Mouse (Mus musculus) CH12.LX (cell line): ENCODE measurements around the gene Orai1. TPM values are rescaled to one million over a fixed set of nuclear protein-coding genes. Genes with fewer than 3 reads are reported as not detected.

Source experiments
- DNase-seq: peaks from one replicate; pipeline ENCODE4 v3.0.0-alpha.2; 2013; ENCODE audit errors: extremely low read depth
- H3K27ac ChIP-seq: 2 replicates; pipeline ENCODE4 v1.5.1; 2012; ENCODE audit warnings: low read depth, mild to moderate bottlenecking, control low read depth, moderate library complexity; ENCODE audit not compliant: insufficient read depth
- H3K27me3 ChIP-seq: replicated peaks from 2 replicates; pipeline ENCODE3; 2012; ENCODE audit warnings: inconsistent platforms
- H3K36me3 ChIP-seq, 2 experiments: replicated peaks in 1 of 2; 2 replicates each; pipeline versions ENCODE3 to v1.6.1; 2012; ENCODE audit warnings: inconsistent platforms in 1 of 2, low read length in 1 of 2, mild to moderate bottlenecking in 1 of 2, mixed read lengths in 1 of 2, moderate library complexity in 1 of 2; ENCODE audit not compliant: control insufficient read depth in 1 of 2, insufficient read depth in 1 of 2
- H3K4me1 ChIP-seq, 2 experiments: 2 replicates each; pipeline ENCODE4 v1.6.1; 2012; ENCODE audit warnings: inconsistent platforms in 1 of 2, moderate library complexity in 1 of 2; ENCODE audit not compliant: insufficient read depth in 2 of 2, control insufficient read depth in 1 of 2
- H3K4me2 ChIP-seq: 2 replicates; pipeline ENCODE4 v1.6.1; 2012; ENCODE audit warnings: low read depth, mild to moderate bottlenecking, control low read depth; ENCODE audit not compliant: poor library complexity, insufficient read depth, severe bottlenecking
- H3K4me3 ChIP-seq, 3 experiments: fragments of 150-350 bp in 1 of 3; sonication (generic) in 1 of 3; replicated peaks in 1 of 3; 2 replicates each; pipeline versions ENCODE3 to v1.5.1; 2011 to 2012; ENCODE audit warnings: low read depth in 2 of 3, low read length in 2 of 3, mild to moderate bottlenecking in 2 of 3, moderate library complexity in 2 of 3, control low read depth in 1 of 3, improper control_type of control experiment in 1 of 3, inconsistent platforms in 1 of 3, mixed read lengths in 1 of 3; ENCODE audit not compliant: poor library complexity in 1 of 3
- H3K79me2 ChIP-seq: replicated peaks from 2 replicates; pipeline ENCODE4 v1.6.1; 2012; ENCODE audit warnings: mild to moderate bottlenecking, moderate library complexity; ENCODE audit not compliant: control insufficient read depth, poor library complexity, insufficient read depth, severe bottlenecking; ENCODE audit errors: extremely low read depth
- H3K9ac ChIP-seq: 2 replicates; pipeline ENCODE4 v1.6.1; 2012; ENCODE audit warnings: low read depth, mild to moderate bottlenecking, control low read depth, moderate library complexity; ENCODE audit not compliant: insufficient read depth
- H3K9me3 ChIP-seq: replicated peaks from 2 replicates; pipeline ENCODE3; 2012; ENCODE audit warnings: low read length, inconsistent platforms, mixed read lengths
- BHLHE40 ChIP-seq: IDR thresholded peaks from 2 replicates; pipeline ENCODE4 v1.6.1; 2011; ENCODE audit warnings: mild to moderate bottlenecking, low read depth, low read length, improper control_type of control experiment
- ELF1 ChIP-seq: IDR thresholded peaks from 2 replicates; pipeline ENCODE4 v1.6.1; 2014; ENCODE audit warnings: low read depth, mild to moderate bottlenecking, inconsistent platforms, low read length, improper control_type of control experiment
- EP300 ChIP-seq: IDR thresholded peaks from 2 replicates; pipeline ENCODE4 v1.6.1; 2011; ENCODE audit warnings: low read length, improper control_type of control experiment
- ETS1 ChIP-seq: conservative IDR thresholded peaks from 2 replicates; pipeline ENCODE4 v1.6.1; 2012; ENCODE audit warnings: low read depth, mild to moderate bottlenecking, inconsistent platforms, low read length, improper control_type of control experiment, moderate library complexity
- HCFC1 ChIP-seq: IDR thresholded peaks from 2 replicates; pipeline ENCODE4 v1.6.1; 2012; ENCODE audit warnings: low read depth, mild to moderate bottlenecking, inconsistent platforms, low read length, improper control_type of control experiment
- IRF4 ChIP-seq: IDR thresholded peaks from 2 replicates; pipeline ENCODE4 v1.6.1; 2014; ENCODE audit warnings: low read depth, mild to moderate bottlenecking, inconsistent platforms, low read length, improper control_type of control experiment
- JUN ChIP-seq: IDR thresholded peaks from 2 replicates; pipeline ENCODE4 v1.6.1; 2011; ENCODE audit warnings: low read depth, mild to moderate bottlenecking, low read length, improper control_type of control experiment, moderate library complexity; ENCODE audit not compliant: insufficient read depth
- MAFK ChIP-seq: IDR thresholded peaks from 2 replicates; pipeline ENCODE4 v1.6.1; 2011; ENCODE audit warnings: low read length, improper control_type of control experiment; ENCODE audit not compliant: insufficient replicate concordance
- MAZ ChIP-seq: IDR thresholded peaks from 2 replicates; pipeline ENCODE4 v1.6.1; 2012; ENCODE audit warnings: low read depth, mild to moderate bottlenecking, inconsistent platforms, low read length, improper control_type of control experiment, moderate library complexity
- MXI1 ChIP-seq: IDR thresholded peaks from 2 replicates; pipeline ENCODE4 v1.6.1; 2011; ENCODE audit warnings: mild to moderate bottlenecking, low read depth, low read length, improper control_type of control experiment
- NELFE ChIP-seq: IDR thresholded peaks from 2 replicates; pipeline ENCODE4 v1.6.1; 2011; ENCODE audit warnings: low read depth, low read length, improper control_type of control experiment
- NRF1 ChIP-seq: IDR thresholded peaks from 2 replicates; pipeline ENCODE4 v1.6.1; 2014; ENCODE audit warnings: low read depth, mild to moderate bottlenecking, inconsistent platforms, low read length, improper control_type of control experiment, moderate library complexity
- PAX5 ChIP-seq: IDR thresholded peaks from 2 replicates; pipeline ENCODE4 v1.6.1; 2012; ENCODE audit warnings: low read length, inconsistent platforms, mixed read lengths
- POLR2A ChIP-seq: IDR thresholded peaks from 2 replicates; pipeline ENCODE4 v1.6.1; 2011; ENCODE audit warnings: low read depth, mild to moderate bottlenecking, improper control_type of control experiment, low read length
- POLR2AphosphoS2 ChIP-seq: IDR thresholded peaks from 2 replicates; pipeline ENCODE4 v1.6.1; 2011; ENCODE audit warnings: low read depth, low read length, improper control_type of control experiment
- SIN3A ChIP-seq: IDR thresholded peaks from 2 replicates; pipeline ENCODE4 v1.6.1; 2012; ENCODE audit warnings: low read length, improper control_type of control experiment, inconsistent platforms
- TCF12 ChIP-seq: IDR thresholded peaks from 2 replicates; pipeline ENCODE4 v1.6.1; 2014; ENCODE audit warnings: low read depth, mild to moderate bottlenecking, inconsistent platforms, low read length, improper control_type of control experiment
- UBTF ChIP-seq: IDR thresholded peaks from 2 replicates; pipeline ENCODE4 v1.6.1; 2012; ENCODE audit warnings: low read depth, mild to moderate bottlenecking, inconsistent platforms, low read length, improper control_type of control experiment, moderate library complexity
- USF1 ChIP-seq: IDR thresholded peaks from 2 replicates; pipeline ENCODE4 v1.6.1; 2014; ENCODE audit warnings: low read depth, mild to moderate bottlenecking, inconsistent platforms, low read length, improper control_type of control experiment
- USF2 ChIP-seq: conservative IDR thresholded peaks from 2 replicates; pipeline ENCODE4 v1.6.1; 2011; ENCODE audit warnings: low read depth, low read length, improper control_type of control experiment
- ZNF384 ChIP-seq: IDR thresholded peaks from 2 replicates; pipeline ENCODE4 v1.6.1; 2012; ENCODE audit warnings: low read depth, low read length, improper control_type of control experiment, inconsistent platforms
- dilution Hi-C: fragments of 300-500 bp; cut with MboI; formaldehyde crosslinking; loops from 2 replicates; pipeline ENCODE4 v1.14.3; 2020; ENCODE audit warnings: low sequenced_read_pairs; ENCODE audit not compliant: extremely low pct_unique_long_range_greater_than_20kb, extremely low pct_ligation_motif_present
- in situ Hi-C: fragments of 300-500 bp; cut with MboI; formaldehyde crosslinking; loops from 3 replicates; pipeline ENCODE4 v1.14.3; 2019; ENCODE audit warnings: low sequenced_read_pairs, low pct_ligation_motif_present, low pct_unique_long_range_greater_than_20kb, mixed read lengths
- polyA plus RNA-seq: library from polyadenylated mRNA; unstranded; fragments of >175 nt; gene quantifications from 2 replicates; pipeline ENCODE4 v1.2.1, GENCODE M21; 2012; ENCODE audit warnings: low read depth; ENCODE audit not compliant: insufficient read length
- total RNA-seq, 2 experiments: library from RNA; depleted of rRNA; stranded (reverse); fragments of 300-350 nt in 1 of 2; fragments of >200 nt in 1 of 2; gene quantifications; 2 replicates each; pipeline ENCODE4 v1.2.3; 2012 to 2014

Orai1 gene
- total and polyA plus RNA-seq, 3 experiments = 17.4 to 27.7 (median 17.8) TPM

- dilution Hi-C loops (no loop called here), in situ Hi-C loops (no loop called here)
- Histone ChIP-seq H3K4me1 (peaks cover 14 to 61% of the 10 kb centered on the region in 2 experiments), H3K4me2 (peak overlapping the region; percentile 67), H3K36me3 (peaks cover 0 to 6% of the 10 kb centered on the region in 2 experiments), H3K79me2 (peaks cover 16% of the 10 kb centered on the region), H3K9ac (peak overlapping the region; percentile 64), H3K4me3 (peak overlapping the region; percentile 59 to 76 (median 63)), H3K9me3 (no peaks in the 10 kb centered on the region), H3K27me3 (no peaks in the 10 kb centered on the region), H3K27ac (peak overlapping the region; percentile 76; the same call in 1 of the 2 replicates)
- no peak for TF ChIP-seq PAX5
- TF ChIP-seq UBTF = peak; percentile 97
- no peak for DNase-seq
Observed at GRCm38 (mm10) chr5:122988021-122988751, 26.7 kb upstream of the Orai1 start.

- dilution Hi-C loops = no loop called here
- DNase-seq = peak; percentile 48
- Histone ChIP-seq H3K4me1 (peaks cover 10 to 60% of the 10 kb centered on the region in 2 experiments), H3K27ac (peak overlapping the region; percentile 71), H3K36me3 (peaks cover 0 to under 1% of the 10 kb centered on the region in 2 experiments), H3K9me3 (no peaks in the 10 kb centered on the region), H3K9ac (peak overlapping the region; percentile 64), H3K4me2 (peak overlapping the region; percentile 67), H3K27me3 (no peaks in the 10 kb centered on the region)
- TF ChIP-seq TCF12 = no peak
- TF ChIP-seq HCFC1 = peak; percentile 50; the same call in 1 of the 2 replicates
- peak; percentile 79 for TF ChIP-seq MXI1
- TF ChIP-seq NRF1 = peak; percentile 78
- peak; percentile 52 for TF ChIP-seq USF1
- no peak for TF ChIP-seq USF2
- no peak for TF ChIP-seq NELFE
- TF ChIP-seq MAFK = no peak
- peak; percentile 78 for TF ChIP-seq BHLHE40
- TF ChIP-seq JUN = no peak
- peak; percentile 40 for TF ChIP-seq ETS1
- peak; percentile 4; the same call in 1 of the 2 replicates for TF ChIP-seq ZNF384
- TF ChIP-seq SIN3A = peak; percentile 76
- 0 out of 2 replicates have a peak, but pooled peaks have one; percentile 9 for TF ChIP-seq POLR2A
- TF ChIP-seq POLR2AphosphoS2 = no peak
- no peak for TF ChIP-seq EP300
- TF ChIP-seq MAZ = peak; percentile 82
- 0 out of 2 replicates have a peak, but pooled peaks have one; percentile 39 for TF ChIP-seq IRF4
- TF ChIP-seq ELF1 = 0 out of 2 replicates have a peak, but pooled peaks have one; percentile 14
- TF ChIP-seq, all 38 proteins: peak for 12
- H3K4me3 ChIP-seq = peak overlapping the region; percentile 67 to 82 (median 76)
- in situ Hi-C loops = no loop called here
- H3K79me2 ChIP-seq = peaks cover 16% of the 10 kb centered on the region
Observed at GRCm38 (mm10) chr5:122989001-122989525, 25.8 kb upstream of the Orai1 start.
